ENCODE assay signal across 9 mouse cellular contexts in the genomic region with DNA sequence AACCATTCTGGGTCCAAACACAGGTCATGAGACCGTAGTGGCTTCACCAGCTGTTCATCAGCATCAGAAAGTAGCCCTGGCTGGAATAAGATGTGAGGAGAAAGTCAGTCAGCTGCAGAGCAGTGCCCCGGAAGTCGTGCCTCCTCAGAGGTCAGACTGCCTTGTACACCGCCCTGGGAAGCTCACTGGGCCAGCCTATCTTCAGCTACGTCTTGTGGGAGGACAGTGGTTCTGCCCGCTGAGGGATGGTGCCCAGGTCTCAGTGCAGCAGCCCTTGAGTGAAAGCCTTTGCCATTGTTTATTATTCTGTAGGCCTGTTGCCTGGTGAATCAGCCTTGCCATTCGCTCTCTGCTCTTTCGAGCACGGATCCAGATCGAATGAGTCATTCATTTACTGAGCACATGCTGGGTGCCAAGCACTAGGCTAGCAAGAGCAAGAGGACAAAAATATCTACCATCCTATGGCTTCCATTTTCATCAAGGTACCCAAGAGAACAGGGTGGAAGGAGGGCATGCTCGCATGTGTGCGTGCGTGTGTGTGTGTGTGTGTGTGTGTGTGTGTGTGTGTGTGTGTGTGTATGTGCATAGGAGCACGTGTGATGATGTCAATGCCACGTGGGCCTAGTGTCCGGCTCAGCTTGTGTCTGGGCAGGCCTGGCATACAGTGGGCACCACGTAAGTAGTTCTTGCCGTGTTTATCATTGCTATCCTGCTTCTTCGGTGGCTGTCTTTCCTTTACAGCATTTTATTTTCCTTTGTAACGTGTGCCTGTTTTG.
DNase-seq lines count a peak whose midpoint lies in the region; ATAC-seq and TF ChIP-seq lines count a peak whose summit lies in the region.
"Had no signal": no experiment of that assay in that cellular context is flagged by ENCODE, and none has a peak within 500 bp of the region (broad histone marks: within the 10 kb centered on the region; RNA-seq: fewer than 3 reads in every experiment).

No protein-coding gene starts in this region.

- no peak overlapping the region for H3K4me3 ChIP-seq in lung, postnatal 0 days (ENCODE audit: low read depth, low read length)
- no peak overlapping the region for H3K4me3 ChIP-seq in left cerebral cortex, adult 2 months
- H3K4me3 ChIP-seq: embryonic facial prominence, embryonic 13.5 days; limb, embryonic 12.5 days had no signal

- H3K27me3 ChIP-seq in lung, postnatal 0 days (replicated peaks; ENCODE audit: insufficient read depth, low read length) = no peaks in the 10 kb centered on the region
- H3K27me3 ChIP-seq: embryonic facial prominence, embryonic 13.5 days; limb, embryonic 12.5 days had no signal

- DNase-seq in lung, postnatal 0 days (ENCODE audit: low spot score) = peak; percentile 47
- no peak for DNase-seq in lung, postnatal 14 days
- peak; percentile 41 for DNase-seq in cerebellum, adult 9-10 months
- peak; percentile 31 to 38 for DNase-seq in left cerebral cortex, adult 2 months (ENCODE audit: extremely low spot score in 1 of 2, low spot score in 2 of 2)
- no peak for DNase-seq in thymus, postnatal 4 days
- DNase-seq in natural killer cell, adult 2 months (ENCODE audit: low spot score in 2 of 2) = no peak

- 68% methylated on average over 20 of the region's 20 CpGs for WGBS in lung, postnatal 0 days

- H3K9me3 ChIP-seq in lung, postnatal 0 days (ENCODE audit: low read length) = no peaks in the 10 kb centered on the region
- H3K9me3 ChIP-seq: embryonic facial prominence, embryonic 13.5 days; limb, embryonic 12.5 days had no signal

- H3K9ac ChIP-seq in lung, postnatal 0 days (replicated peaks; ENCODE audit: low read depth) = no peak overlapping the region
- H3K9ac ChIP-seq: embryonic facial prominence, embryonic 13.5 days; limb, embryonic 12.5 days had no signal

- no peaks in the 10 kb centered on the region for H3K36me3 ChIP-seq in lung, postnatal 0 days (ENCODE audit: insufficient read depth, low read length)
- H3K36me3 ChIP-seq: embryonic facial prominence, embryonic 13.5 days; limb, embryonic 12.5 days had no signal

- intact Hi-C loops in left cerebral cortex, adult 2 months (cut with DNase I) = loop anchor here (2.0 kb wide), 1 partner anchor 35 kb away; no protein-coding TSS in a partner anchor

- no peak overlapping the region for H3K4me2 ChIP-seq in lung, postnatal 0 days (replicated peaks; ENCODE audit: low read depth, low read length)
- H3K4me2 ChIP-seq: embryonic facial prominence, embryonic 13.5 days; limb, embryonic 12.5 days had no signal

- H3K4me1 ChIP-seq in lung, postnatal 0 days (ENCODE audit: insufficient read depth, low read depth, low read length) = no peaks in the 10 kb centered on the region
- H3K4me1 ChIP-seq: limb, embryonic 12.5 days had no signal

- peak; percentile 60 for ATAC-seq in lung, postnatal 0 days
- ATAC-seq in activated CD4-positive, CD25-positive, alpha-beta regulatory T cell, adult 4 months = peak; percentile 50

- no peak for TF ChIP-seq EP300 in lung, postnatal 0 days (IDR thresholded peaks at IDR 0.05)

- no peak for TF ChIP-seq CTCF in lung, postnatal 0 days (IDR thresholded peaks at IDR 0.05)
- no peak for TF ChIP-seq CTCF in left cerebral cortex, adult 2 months (IDR thresholded peaks at IDR 0.05)

- no peak overlapping the region for H3K27ac ChIP-seq in lung, postnatal 0 days (ENCODE audit: low read length)
- H3K27ac ChIP-seq in left cerebral cortex, adult 2 months = peak overlapping the region; percentile 57; the same call in 1 of the 2 replicates
- H3K27ac ChIP-seq: embryonic facial prominence, embryonic 13.5 days; limb, embryonic 12.5 days had no signal

Comparison
In these comparisons a context has a peak if more than half of its experiments do, and no peak if none do; other contexts are left out.
1. DNase-seq: peak in lung, postnatal 0 days (single experiment), cerebellum, adult 9-10 months (single experiment) and left cerebral cortex, adult 2 months (2 of 2); none in lung, postnatal 14 days (single experiment), thymus, postnatal 4 days (single experiment) and natural killer cell, adult 2 months (0 of 2).